Mouse (Mus musculus) megakaryocyte, adult 5-6 weeks (primary cell): ENCODE measurements around the gene Ppp1r36. TPM values are rescaled to one million over a fixed set of nuclear protein-coding genes. Genes with fewer than 3 reads are reported as not detected.
A peak's percentile ranks its signal among the peaks of the same experiment; 100 is the strongest.

ENCODE experiments used
- ATAC-seq: 2 replicates; pipeline ENCODE4 v1.8.0; 2016; ENCODE audit warnings: mild to moderate bottlenecking, inconsistent platforms; ENCODE audit not compliant: poor library complexity, severe bottlenecking
- total RNA-seq, 2 experiments: library from RNA; stranded (forward) in 1 of 2; stranded (reverse) in 1 of 2; fragments of 153-499, 151-499 nt in 1 of 2; fragments of 221-1000, 200-1000 nt in 1 of 2; gene quantifications; 2 replicates each; pipeline versions ENCODE4 v1.2.3 to v1.2.4; 2015 to 2017

Gene Ppp1r36
- total RNA-seq, 2 experiments from 2014 or later: 0.18 to 0.58 TPM

DNA sequence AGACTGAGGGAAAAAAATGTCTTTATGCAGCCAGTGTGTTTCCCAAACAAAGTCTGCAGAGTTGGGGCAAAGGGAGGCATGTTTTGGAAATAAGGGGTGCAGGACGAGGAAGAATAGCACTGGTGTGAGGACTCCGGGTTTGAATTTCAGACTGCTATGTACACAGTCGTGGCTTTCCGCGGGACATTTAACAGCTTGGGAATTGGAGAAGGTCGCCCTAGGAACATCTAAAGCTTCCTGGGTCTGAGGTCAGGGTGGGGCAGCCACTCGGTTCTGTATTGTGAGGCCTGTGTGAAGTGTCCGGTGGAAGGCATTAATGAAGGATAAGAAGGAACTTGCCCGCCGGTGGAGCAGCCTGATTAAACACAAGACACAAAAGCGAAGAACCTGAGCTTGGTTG lies 68.0 kb downstream of the Ppp1r36 start:
- ATAC-seq: no peak

DNA sequence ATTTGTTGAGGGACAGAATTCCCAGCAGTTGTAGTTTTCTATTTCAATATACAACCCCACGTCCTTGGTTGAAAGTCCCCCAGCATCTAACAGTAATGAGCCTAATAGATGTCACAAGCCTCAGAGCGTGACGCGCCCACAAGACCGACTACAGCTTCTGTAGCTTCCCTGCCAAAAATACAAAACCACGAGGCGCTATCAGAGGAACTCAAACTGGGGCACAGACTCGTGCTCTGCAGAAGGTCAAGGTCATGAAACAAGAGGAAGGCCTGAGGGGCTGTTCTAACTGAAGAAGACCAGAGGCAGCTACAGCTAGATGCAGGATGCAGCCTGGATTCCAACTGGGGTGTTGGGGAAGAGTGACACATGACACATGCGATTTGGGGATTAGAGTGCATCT lies 69.6 kb downstream of the Ppp1r36 start:
- peak; percentile 35; the same call in 1 of the 2 replicates for ATAC-seq

Other genes with a start within 250 kb of the Ppp1r36 start
- not detected in 2 replicates for gene Esr2, start 240.3 kb upstream of the Ppp1r36 start, total RNA-seq (2015)
- not detected in 2 replicates for gene Esr2, start 240.3 kb upstream of the Ppp1r36 start, total RNA-seq (2017)
- not detected in 2 replicates for gene Tex21, start 170.8 kb upstream of the Ppp1r36 start, total RNA-seq (2015)
- gene Tex21, start 170.8 kb upstream of the Ppp1r36 start, total RNA-seq (2017): not detected in 2 replicates
- 18.4 and 22.9 TPM in 2 replicates for gene Mthfd1, start 162.2 kb upstream of the Ppp1r36 start, total RNA-seq (2015)
- 32.6 and 33.4 TPM in 2 replicates for gene Mthfd1, start 162.2 kb upstream of the Ppp1r36 start, total RNA-seq (2017)
- not detected in 2 replicates for gene Akap5, start 92.6 kb upstream of the Ppp1r36 start, total RNA-seq (2015)
- 0.08 and 0.15 TPM in 2 replicates for gene Akap5, start 92.6 kb upstream of the Ppp1r36 start, total RNA-seq (2017)
- gene Zbtb25, start 47.9 kb upstream of the Ppp1r36 start, total RNA-seq (2015): 11.9 and 13.5 TPM in 2 replicates
- 7.2 and 9.2 TPM in 2 replicates for gene Zbtb25, start 47.9 kb upstream of the Ppp1r36 start, total RNA-seq (2017)
- 8.9 and 11.7 TPM in 2 replicates for gene Zbtb1, start 47.3 kb upstream of the Ppp1r36 start, total RNA-seq (2015)
- gene Zbtb1, start 47.3 kb upstream of the Ppp1r36 start, total RNA-seq (2017): 9.1 and 10.1 TPM in 2 replicates
- 1.3 and 2.2 TPM in 2 replicates for gene Hspa2, start 13.4 kb upstream of the Ppp1r36 start, total RNA-seq (2015)
- gene Hspa2, start 13.4 kb upstream of the Ppp1r36 start, total RNA-seq (2017): 4.8 and 6.7 TPM in 2 replicates
- 40.4 and 44.3 TPM in 2 replicates for gene Plekhg3, start 113.4 kb downstream of the Ppp1r36 start, total RNA-seq (2015)
- gene Plekhg3, start 113.4 kb downstream of the Ppp1r36 start, total RNA-seq (2017): 46.6 and 50.5 TPM in 2 replicates